Mouse (Mus musculus): ENCODE results near the gene Miga1.

- TF ChIP-seq CTCF (conservative IDR thresholded peaks at IDR 0.05; ENCODE audit: insufficient read depth, insufficient read length, low read depth, low read length) (peak; percentile 44), POLR2A (IDR thresholded peaks at IDR 0.05; ENCODE audit: low read depth, low read length) (no peak)
These were observed 19.1 kb downstream of the Miga1 start for GRCm38 (mm10) chr3:152320972-152321645.
